8 mouse cellular contexts compared by ENCODE assay signal in the genomic region with DNA sequence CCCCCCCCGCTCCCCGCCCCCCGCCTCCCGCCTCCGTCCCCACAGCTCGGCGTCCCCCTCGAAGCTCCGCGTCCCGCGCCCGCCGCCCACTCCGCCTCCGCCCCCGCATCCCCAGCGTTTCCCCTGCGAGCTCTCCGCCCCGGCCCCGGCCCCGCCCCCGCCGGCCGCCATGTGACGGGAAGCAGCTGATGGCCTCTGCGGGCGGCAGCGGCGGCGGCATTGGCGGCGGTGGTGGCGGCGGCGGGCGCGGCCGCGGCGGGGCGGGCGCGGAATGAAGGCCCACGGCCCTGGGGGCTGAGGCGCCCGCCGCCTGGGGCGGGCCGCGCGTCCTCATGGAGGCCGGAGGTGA. TPM values are rescaled to one million over a fixed set of nuclear protein-coding genes. Genes with fewer than 3 reads are reported as not detected.
DNase-seq lines count a peak whose midpoint lies in the region; ATAC-seq lines count a peak whose summit lies in the region.

A gene (plus strand): TSS at position 176 of the 349 bp plus-strand sequence.

- peaks cover 63% of the 10 kb centered on the region for H3K4me1 ChIP-seq in forebrain, embryonic 10.5 days
- peaks cover 29 to 49% of the 10 kb centered on the region in 2 experiments for H3K4me1 ChIP-seq in heart, embryonic 14.5 days (ENCODE audit: control insufficient read depth in 2 of 2, insufficient read depth in 2 of 2, low read length in 2 of 2)
- H3K4me1 ChIP-seq in liver, embryonic 15.5 days (replicated peaks) = peaks cover 53% of the 10 kb centered on the region
- peaks cover 33% of the 10 kb centered on the region for H3K4me1 ChIP-seq in stomach, embryonic 16.5 days (ENCODE audit: control insufficient read depth, insufficient read depth, low read length)

- H3K36me3 ChIP-seq in forebrain, embryonic 10.5 days (replicated peaks) = no peaks in the 10 kb centered on the region
- H3K36me3 ChIP-seq in heart, embryonic 14.5 days (ENCODE audit: control insufficient read depth, insufficient read depth, low read length) = peaks cover 16% of the 10 kb centered on the region
- H3K36me3 ChIP-seq in liver, embryonic 15.5 days (replicated peaks) = no peaks in the 10 kb centered on the region
- H3K36me3 ChIP-seq in stomach, embryonic 16.5 days (ENCODE audit: control insufficient read depth, insufficient read depth, low read length) = 0 out of 2 replicates have a peak, but pooled peaks cover 4% of the 10 kb centered on the region

- peak within 1 kb of the TSS; percentile 88 for H3K4me2 ChIP-seq in heart, embryonic 14.5 days (ENCODE audit: low read length)
- H3K4me2 ChIP-seq in liver, embryonic 15.5 days = peak within 1 kb of the TSS; percentile 94
- H3K4me2 ChIP-seq in stomach, embryonic 16.5 days (ENCODE audit: low read depth, low read length) = peak within 1 kb of the TSS; percentile 93

- DNase-seq in brain, embryonic 18.5 days (ENCODE audit: low read depth, low spot score) = peak; percentile 32
- DNase-seq in forebrain, embryonic 10.5 days (ENCODE audit: extremely low spot score, low spot score) = peak; percentile 78
- peak; percentile 95 for DNase-seq in kidney, postnatal 10 days
- DNase-seq in neural tube, embryonic 10.5 days (ENCODE audit: extremely low spot score, low spot score) = peak; percentile 87

- peak within 1 kb of the TSS; percentile 94 for H3K27ac ChIP-seq in forebrain, embryonic 10.5 days
- H3K27ac ChIP-seq in heart, embryonic 14.5 days (replicated peaks in 1 of 2; ENCODE audit: control insufficient read depth in 1 of 2, insufficient read depth in 1 of 2, low read depth in 2 of 2, low read length in 2 of 2) = peak within 1 kb of the TSS; percentile 91 to 97
- H3K27ac ChIP-seq in liver, embryonic 15.5 days (replicated peaks) = peak within 1 kb of the TSS; percentile 82
- peak within 1 kb of the TSS; percentile 95 for H3K27ac ChIP-seq in stomach, embryonic 16.5 days (ENCODE audit: low read length)

- peaks cover 14% of the 10 kb centered on the region for H3K27me3 ChIP-seq in forebrain, embryonic 10.5 days (ENCODE audit: poor library complexity, severe bottlenecking)
- no peaks in the 10 kb centered on the region for H3K27me3 ChIP-seq in heart, embryonic 14.5 days (ENCODE audit: control insufficient read depth, insufficient read depth, low read length)
- H3K27me3 ChIP-seq in liver, embryonic 15.5 days = peaks cover 51% of the 10 kb centered on the region
- H3K27me3 ChIP-seq in stomach, embryonic 16.5 days (ENCODE audit: control insufficient read depth, insufficient read depth, low read length) = no peaks in the 10 kb centered on the region

- WGBS in forebrain, embryonic 10.5 days = 2% methylated on average over 35 of the region's 54 CpGs
- under 1% methylated on average over 32 of the region's 54 CpGs for WGBS in heart, embryonic 14.5 days
- WGBS in liver, embryonic 15.5 days (ENCODE audit: insufficient replicate concordance) = 3% methylated on average over 30 of the region's 54 CpGs
- WGBS in stomach, embryonic 16.5 days = under 1% methylated on average over 21 of the region's 54 CpGs

- peak within 1 kb of the TSS; percentile 97 for H3K9ac ChIP-seq in heart, embryonic 14.5 days (ENCODE audit: low read length)
- H3K9ac ChIP-seq in liver, embryonic 15.5 days = peak within 1 kb of the TSS; percentile 83
- H3K9ac ChIP-seq in stomach, embryonic 16.5 days (ENCODE audit: low read length) = peak within 1 kb of the TSS; percentile 97

- peak within 1 kb of the TSS; percentile 95 for H3K4me3 ChIP-seq in forebrain, embryonic 10.5 days
- peak within 1 kb of the TSS; percentile 94 to 97 for H3K4me3 ChIP-seq in heart, embryonic 14.5 days (ENCODE audit: control insufficient read depth in 1 of 2, insufficient read depth in 1 of 2, low read depth in 1 of 2, low read length in 2 of 2)
- H3K4me3 ChIP-seq in liver, embryonic 15.5 days (replicated peaks) = peak within 1 kb of the TSS; percentile 83
- peak within 1 kb of the TSS; percentile 100 for H3K4me3 ChIP-seq in stomach, embryonic 16.5 days (replicated peaks; ENCODE audit: low read length)

- H3K9me3 ChIP-seq in forebrain, embryonic 10.5 days = no peaks in the 10 kb centered on the region
- no peaks in the 10 kb centered on the region for H3K9me3 ChIP-seq in heart, embryonic 14.5 days (ENCODE audit: control insufficient read depth, low read length)
- no peaks in the 10 kb centered on the region for H3K9me3 ChIP-seq in liver, embryonic 15.5 days (replicated peaks)
- no peaks in the 10 kb centered on the region for H3K9me3 ChIP-seq in stomach, embryonic 16.5 days (replicated peaks; ENCODE audit: control insufficient read depth, low read length)

- ATAC-seq in CD4-positive, CD25-positive, alpha-beta regulatory T cell, adult 4 months = peak; percentile 42
- ATAC-seq in heart, embryonic 14.5 days (ENCODE audit: insufficient number of reproducible peaks, insufficient read depth, low FRiP score, low read depth) = peak; percentile 69
- ATAC-seq in liver, embryonic 15.5 days (ENCODE audit: insufficient read depth) = peak; percentile 72
- peak; percentile 69 for ATAC-seq in stomach, embryonic 16.5 days (ENCODE audit: insufficient read depth, low FRiP score)

RNA-seq across cellular contexts. Expression of the gene that starts here (rescaled TPM):
- polyA plus RNA-seq in CD4-positive, CD25-positive, alpha-beta regulatory T cell, adult 4 months (2017; shearing (Covaris generic)) = 10 to 100 TPM in 1 of 2 experiments, 1 to 10 TPM in 1; 8.2 to 16.3 TPM
- 45.4 and 46.7 TPM in 2 replicates for polyA plus RNA-seq in forebrain, embryonic 10.5 days (2016; fragmentation: Nextera tagmentation; extraction: Ambion mirVana)
- 92.6 and 97.5 TPM in 2 replicates for polyA plus RNA-seq in heart, embryonic 14.5 days (2014; fragmentation: Nextera tagmentation; extraction: Ambion mirVana)
- 26.4 and 30.0 TPM in 2 replicates for polyA plus RNA-seq in liver, embryonic 15.5 days (2015; fragmentation: Nextera tagmentation; extraction: Ambion mirVana)
- polyA plus RNA-seq in stomach, embryonic 16.5 days (2015; fragmentation: Nextera tagmentation; extraction: Ambion mirVana) = 34.1 and 35.0 TPM in 2 replicates

Comparison
In these comparisons a context has a peak if more than half of its experiments do, and no peak if none do; other contexts are left out.
1. Peak in every context shown above with its lines: DNase-seq, ATAC-seq, H3K4me3 ChIP-seq and H3K27ac ChIP-seq.
2. DNase-seq: peak in every context shown above with its lines; median percentile 95 in kidney, postnatal 10 days; 87 in neural tube, embryonic 10.5 days; 78 in forebrain, embryonic 10.5 days; 32 in brain, embryonic 18.5 days.